In the genomic region with DNA sequence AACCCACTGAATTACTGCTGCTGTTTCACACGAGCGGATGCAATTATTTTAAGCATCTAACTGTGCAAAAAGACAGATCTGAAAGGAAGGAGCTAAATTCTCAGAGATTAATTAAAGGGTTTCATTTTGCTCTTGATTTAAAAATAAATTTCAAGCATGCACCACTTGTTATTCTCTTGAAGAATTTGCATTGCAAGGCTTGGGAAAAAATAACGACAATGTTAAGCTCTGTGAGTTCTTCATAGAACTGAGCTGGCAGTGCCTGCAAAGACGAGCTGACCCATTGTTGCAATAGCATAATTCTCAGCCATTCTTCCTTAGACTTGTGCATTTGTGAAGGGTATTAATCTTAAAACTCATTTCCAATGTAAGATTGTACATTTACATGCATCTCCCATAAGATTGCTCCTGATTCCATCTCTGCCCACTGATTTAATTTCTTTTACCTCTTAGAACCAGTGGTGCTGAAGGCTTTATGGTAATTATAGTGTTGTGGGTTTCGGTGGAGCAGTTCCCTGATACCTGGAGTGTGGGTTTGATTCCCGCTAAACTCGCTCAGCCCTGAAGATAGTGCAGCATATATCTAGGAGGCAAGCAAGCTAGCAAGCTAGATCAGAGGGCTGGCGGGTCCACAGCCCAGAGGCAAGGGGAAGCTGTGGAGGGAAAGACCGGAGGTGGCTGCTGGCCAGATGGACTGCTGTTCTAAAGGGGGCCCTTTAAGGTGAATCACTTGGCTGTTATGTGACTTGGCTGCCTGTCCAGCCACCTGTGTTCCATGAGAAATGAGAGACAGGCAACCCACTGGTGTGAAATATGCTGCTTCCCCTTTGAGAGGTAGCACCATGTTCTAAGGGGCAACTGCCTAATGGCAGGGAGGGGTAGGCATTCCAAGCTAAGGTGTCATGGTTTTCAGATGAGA, we compare ENCODE assay signal across 13 mouse cellular contexts.
DNase-seq lines count a peak whose midpoint lies in the region; ATAC-seq and TF ChIP-seq lines count a peak whose summit lies in the region.
"Had no signal": no experiment of that assay in that cellular context is flagged by ENCODE, and none has a peak within 500 bp of the region (broad histone marks: within the 10 kb centered on the region; RNA-seq: fewer than 3 reads in every experiment).

No protein-coding gene starts in this region.

- peaks cover 13% of the 10 kb centered on the region for H3K4me1 ChIP-seq in cerebellum, adult 2 months (ENCODE audit: control insufficient read depth, insufficient read depth, low read length)
- peaks cover 7% of the 10 kb centered on the region; the same call in 1 of the 2 replicates for H3K4me1 ChIP-seq in hindbrain, embryonic 16.5 days (ENCODE audit: control insufficient read depth, insufficient read depth, low read depth, low read length)
- H3K4me1 ChIP-seq: embryonic facial prominence, embryonic 10.5 days; heart, embryonic 13.5 days; limb, embryonic 13.5 days had no signal

- ATAC-seq in hindbrain, embryonic 16.5 days = peak; percentile 54

- H3K4me2 ChIP-seq in hindbrain, embryonic 16.5 days (ENCODE audit: low read length) = no peak overlapping the region
- H3K4me2 ChIP-seq: heart, embryonic 13.5 days; limb, embryonic 13.5 days had no signal

- H3K9me3 ChIP-seq in hindbrain, embryonic 16.5 days (ENCODE audit: control insufficient read depth, low read length) = no peaks in the 10 kb centered on the region
- H3K9me3 ChIP-seq: embryonic facial prominence, embryonic 10.5 days; heart, embryonic 13.5 days; limb, embryonic 13.5 days had no signal

- H3K36me3 ChIP-seq in hindbrain, embryonic 16.5 days (ENCODE audit: control insufficient read depth, insufficient read depth, low read length) = no peaks in the 10 kb centered on the region
- H3K36me3 ChIP-seq: embryonic facial prominence, embryonic 10.5 days; heart, embryonic 13.5 days; limb, embryonic 13.5 days had no signal

- TF ChIP-seq POLR2A in cerebellum, adult 2 months (IDR thresholded peaks at IDR 0.05; ENCODE audit: borderline replicate concordance, insufficient read depth, low read length) = no peak

- peak overlapping the region; percentile 58; the same call in 1 of the 2 replicates for H3K27ac ChIP-seq in cerebellum, adult 2 months (ENCODE audit: insufficient read depth, low read length)
- H3K27ac ChIP-seq in hindbrain, embryonic 16.5 days (ENCODE audit: low read depth, low read length) = peak overlapping the region; percentile 41
- H3K27ac ChIP-seq: embryonic facial prominence, embryonic 10.5 days; heart, embryonic 13.5 days; kidney, postnatal 0 days; limb, embryonic 13.5 days had no signal

- H3K4me3 ChIP-seq in cerebellum, adult 2 months (replicated peaks; ENCODE audit: insufficient read depth, low read depth, low read length) = no peak overlapping the region
- no peak overlapping the region for H3K4me3 ChIP-seq in hindbrain, embryonic 16.5 days (ENCODE audit: low read length)
- H3K4me3 ChIP-seq: embryonic facial prominence, embryonic 10.5 days; heart, embryonic 13.5 days; limb, embryonic 13.5 days had no signal

- TF ChIP-seq CTCF in cerebellum, adult 2 months (IDR thresholded peaks at IDR 0.05; ENCODE audit: borderline replicate concordance, insufficient read depth, low read depth, low read length) = no peak

- peak; percentile 26 for DNase-seq in heart, postnatal 4 days
- no peak for DNase-seq in heart, adult 9 months (ENCODE audit: low spot score in 2 of 2)
- peak; percentile 76 for DNase-seq in brain, adult 2 months (ENCODE audit: low read depth, low spot score)
- DNase-seq in cerebellum, adult 2 months = peak; percentile 59 to 75
- DNase-seq in lung, postnatal 4 days = no peak
- DNase-seq in kidney, postnatal 25 days = no peak
- DNase-seq: lung, adult 18-20 months; right cerebral cortex, adult 18-20 months had no signal

- H3K9ac ChIP-seq in hindbrain, embryonic 16.5 days (ENCODE audit: low read depth, low read length) = no peak overlapping the region
- H3K9ac ChIP-seq: heart, embryonic 13.5 days; limb, embryonic 13.5 days had no signal

- H3K27me3 ChIP-seq in cerebellum, adult 2 months (ENCODE audit: control insufficient read depth, insufficient read depth, low read length) = no peaks in the 10 kb centered on the region
- H3K27me3 ChIP-seq in hindbrain, embryonic 16.5 days (replicated peaks; ENCODE audit: control insufficient read depth, insufficient read depth, low read length) = no peaks in the 10 kb centered on the region
- H3K27me3 ChIP-seq: heart, embryonic 13.5 days; limb, embryonic 13.5 days had no signal

- 46% methylated on average over 9 of the region's 9 CpGs for WGBS in cerebellum, adult 2 months
- WGBS in hindbrain, embryonic 16.5 days = 57% methylated on average over 9 of the region's 9 CpGs

Comparison
In these comparisons a context has a peak if more than half of its experiments do, and no peak if none do; other contexts are left out.
1. DNase-seq: peak in heart, postnatal 4 days (single experiment), brain, adult 2 months (single experiment) and cerebellum, adult 2 months (2 of 2); none in heart, adult 9 months (0 of 2), lung, postnatal 4 days (0 of 2) and kidney, postnatal 25 days (0 of 2).